Mouse (Mus musculus) c-Kit-positive CD71-negative TER-119-negative erythroid progenitor cells, embryonic 14.5 days (primary cell): ENCODE data around the gene Tmx4.
A peak's percentile ranks its signal among the peaks of the same experiment; 100 is the strongest.
"Not testable (repeated sequence)": the region's sequence is repeated elsewhere in the genome, so short reads cannot be mapped to it uniquely, and the experiment has no call there.

ENCODE experiments used
- DNase-seq: peaks from one replicate; pipeline ENCODE4 v3.0.0-alpha.2; 2013; ENCODE audit warnings: low read depth

Gene Tmx4

DNA sequence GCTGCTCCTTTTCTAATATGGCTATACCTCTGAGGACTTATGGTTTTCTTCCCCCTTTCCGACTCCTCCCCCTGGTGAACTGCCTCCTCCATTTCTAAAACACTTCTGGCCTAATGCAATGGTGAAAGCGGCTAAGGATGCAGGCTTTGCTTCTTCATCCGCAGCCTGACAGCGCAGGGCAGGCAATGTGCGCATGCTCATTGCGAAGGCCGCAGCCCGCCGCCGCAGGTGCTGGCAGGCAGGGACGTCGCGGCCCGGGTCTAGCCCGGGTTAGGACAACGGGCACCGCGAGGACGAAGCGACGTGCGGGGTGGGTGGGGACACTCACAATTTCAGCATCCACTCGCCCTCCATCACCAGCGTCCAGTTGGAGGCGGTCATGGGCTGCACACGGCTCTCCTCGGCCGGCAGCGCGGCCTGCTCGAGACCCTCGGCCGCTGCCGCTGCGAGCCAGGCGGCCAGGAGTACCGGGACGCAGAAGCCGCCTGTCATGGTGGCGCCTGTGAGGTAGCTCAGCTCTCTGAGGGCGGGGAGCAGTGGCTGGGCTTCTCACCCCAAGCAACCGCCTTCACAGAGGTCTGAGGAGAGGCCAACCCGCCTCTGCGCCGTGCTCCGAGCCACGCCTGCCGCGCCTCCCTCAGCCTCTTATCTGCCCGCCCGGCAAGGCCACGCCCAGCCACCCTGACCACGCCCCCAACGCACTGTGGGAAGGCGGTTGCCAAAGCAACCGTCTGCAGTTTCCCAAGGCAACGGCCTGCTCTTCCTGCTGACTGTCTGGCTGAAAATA is at the start of gene Tmx4:
Tmx4 (minus strand) TSS at position 632 of the 787 bp plus-strand sequence.
- peak; percentile 93 for DNase-seq

GRCm38 (mm10) chr2:134692125-134692524 is 48.2 kb upstream of the Tmx4 start:
- DNase-seq = no peak

DNA sequence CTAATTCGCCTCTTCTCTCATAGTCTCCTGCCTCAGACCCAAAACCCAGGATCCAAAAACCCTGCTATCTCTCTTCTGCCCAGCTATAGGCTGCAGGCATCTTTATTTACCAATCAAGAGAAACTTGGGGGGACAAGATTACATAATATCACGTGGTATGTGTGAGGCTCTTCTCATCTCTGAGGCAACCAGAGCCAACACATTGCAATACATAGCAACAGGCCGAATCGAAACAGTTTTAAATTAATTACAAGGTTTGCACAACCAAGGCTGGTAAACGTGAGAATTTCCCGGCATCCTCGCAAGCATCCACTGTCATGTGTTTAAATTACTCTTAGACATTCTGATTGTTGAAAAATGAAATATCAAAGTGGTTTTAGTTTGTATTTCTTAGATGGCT is 47.1 kb upstream of the Tmx4 start:
- no peak for DNase-seq

DNA sequence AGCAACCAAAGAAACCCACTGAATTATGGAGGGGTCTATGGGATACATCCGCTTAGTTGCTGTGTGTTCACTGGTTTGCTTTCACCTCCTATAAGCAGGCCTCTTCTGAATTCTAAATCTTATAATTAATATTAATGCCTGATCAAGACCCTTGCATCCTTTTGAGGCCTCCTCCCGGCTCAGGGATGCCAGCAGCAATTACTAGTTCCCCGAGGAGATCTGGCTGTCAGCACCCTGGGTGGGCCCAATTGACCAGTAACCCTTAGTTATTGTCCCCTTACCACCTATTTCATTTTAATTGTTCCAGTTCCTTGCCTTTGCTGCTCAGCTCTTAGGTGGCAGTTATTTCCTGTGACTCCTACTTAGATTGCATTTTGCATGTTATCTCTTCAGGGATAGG is 38.4 kb upstream of the Tmx4 start:
- DNase-seq = no peak

DNA sequence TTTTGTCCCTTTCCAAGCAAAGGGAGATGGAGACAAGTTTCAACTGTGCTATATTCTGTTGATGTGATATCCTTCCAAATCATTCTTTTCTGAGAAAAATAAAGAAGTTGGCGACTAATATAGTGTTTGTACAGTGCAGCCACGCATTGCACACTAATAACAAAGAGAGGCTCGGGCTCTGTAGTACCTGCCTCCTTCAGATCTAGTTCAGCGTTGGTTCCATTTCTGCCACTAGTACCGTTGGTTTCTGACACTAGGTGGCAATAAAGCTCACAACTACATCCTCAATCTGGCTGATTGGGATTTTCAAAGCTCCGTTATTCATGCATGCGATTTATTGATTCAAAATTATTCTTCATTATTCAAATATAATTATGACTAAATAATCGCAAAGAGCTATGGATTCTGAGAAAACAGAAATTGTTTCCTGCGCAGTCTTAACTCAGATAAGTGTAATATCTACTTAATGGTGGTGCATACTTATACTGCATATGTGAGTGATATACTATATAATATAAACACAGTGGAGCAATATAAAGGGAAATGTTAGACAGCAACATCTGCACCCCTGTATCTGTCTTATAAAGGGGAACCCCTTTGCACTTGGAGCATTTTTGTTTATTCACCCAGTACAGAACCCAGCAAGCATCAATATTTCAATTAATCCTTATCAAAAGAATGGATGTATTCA is 37.5 kb upstream of the Tmx4 start:
- no peak for DNase-seq

GRCm38 (mm10) chr2:134679567-134679966 is 35.6 kb upstream of the Tmx4 start:
- no peak for DNase-seq

GRCm38 (mm10) chr2:134675465-134675864 is 31.5 kb upstream of the Tmx4 start:
- DNase-seq = no peak

- DNase-seq = peak; percentile 42
Observed at GRCm38 (mm10) chr2:134673604-134674003, 29.7 kb upstream of the Tmx4 start.

DNA sequence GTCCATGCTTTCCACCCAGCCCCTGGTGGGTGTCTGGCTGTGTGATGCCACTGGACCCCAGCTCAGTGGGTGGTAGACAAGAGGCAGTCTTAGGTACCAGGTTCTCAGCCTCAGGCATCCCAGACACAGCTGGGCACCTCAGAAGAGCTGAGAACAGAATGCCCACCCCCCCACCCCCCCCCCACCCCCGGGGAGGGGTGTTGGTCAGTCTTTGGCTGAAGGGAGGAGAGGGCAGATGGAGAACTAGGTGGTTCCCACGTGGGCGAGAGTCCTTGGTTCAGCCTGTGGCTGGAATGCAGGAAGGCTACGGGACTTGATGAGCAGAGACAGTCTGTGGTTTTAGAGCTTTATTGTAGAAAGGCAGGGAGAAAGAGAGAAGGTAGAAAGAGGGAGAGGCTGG is 12.5 kb upstream of the Tmx4 start:
- DNase-seq = no peak

DNA sequence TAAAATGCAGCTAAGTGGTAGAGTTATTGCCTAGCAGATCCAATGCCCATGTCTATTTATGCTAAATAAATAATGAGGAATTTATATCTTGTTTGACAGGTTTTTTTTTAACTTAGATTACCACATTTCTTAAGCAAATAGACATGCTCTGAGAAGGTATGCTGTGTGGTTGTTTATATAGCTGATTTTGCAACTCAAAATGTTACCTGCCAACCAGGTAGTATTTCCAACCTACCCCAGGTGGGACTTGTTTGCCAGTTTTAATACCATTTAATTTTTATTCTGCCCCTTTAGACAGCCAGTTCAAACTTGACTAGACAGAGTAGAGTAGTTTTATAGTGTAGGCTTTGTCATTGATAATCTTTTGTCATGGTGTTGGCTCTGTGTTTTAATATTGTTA is 10.7 kb upstream of the Tmx4 start:
- no peak for DNase-seq

- no peak for DNase-seq
Observed at GRCm38 (mm10) chr2:134652759-134653158, 8.8 kb upstream of the Tmx4 start.

DNA sequence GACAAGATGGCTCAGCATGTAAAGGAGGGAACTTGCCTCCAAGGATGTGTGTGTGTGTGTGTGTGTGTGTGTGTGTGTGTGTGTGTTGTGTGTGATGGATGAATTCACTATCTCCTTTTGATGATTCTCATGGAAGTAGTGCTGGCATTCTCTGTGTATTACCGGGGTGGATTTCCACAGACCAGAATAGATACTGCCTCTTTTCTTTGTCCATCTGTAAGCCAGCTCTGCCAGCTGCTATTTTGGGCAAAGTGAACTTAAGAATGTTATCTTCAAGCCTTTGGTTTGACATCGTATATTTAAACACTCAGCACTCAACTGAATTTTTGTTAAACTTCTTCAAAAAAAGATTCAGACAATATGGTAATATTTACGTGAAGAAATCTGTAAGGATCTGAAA is 5.1 kb upstream of the Tmx4 start:
- DNase-seq = no peak

DNA sequence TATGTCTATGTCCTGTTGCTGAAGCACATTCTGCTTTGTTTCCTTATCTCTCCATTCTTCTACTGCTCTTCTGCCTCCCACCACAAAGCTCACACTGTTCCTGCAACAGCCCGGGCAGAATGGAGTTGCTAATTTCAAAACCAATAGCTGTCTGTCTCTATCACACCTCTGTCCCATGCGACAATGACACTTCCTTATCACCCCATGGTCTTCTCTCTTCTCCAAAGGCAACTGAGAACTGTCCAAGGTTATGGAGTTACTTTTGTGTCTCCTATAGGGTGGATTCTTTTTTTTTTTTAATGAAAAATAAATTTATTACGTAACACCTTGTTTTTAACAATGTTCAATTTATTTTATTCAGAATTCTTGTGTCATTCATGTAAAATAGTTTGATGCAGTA is 1.8 kb upstream of the Tmx4 start:
- DNase-seq = no peak

DNA sequence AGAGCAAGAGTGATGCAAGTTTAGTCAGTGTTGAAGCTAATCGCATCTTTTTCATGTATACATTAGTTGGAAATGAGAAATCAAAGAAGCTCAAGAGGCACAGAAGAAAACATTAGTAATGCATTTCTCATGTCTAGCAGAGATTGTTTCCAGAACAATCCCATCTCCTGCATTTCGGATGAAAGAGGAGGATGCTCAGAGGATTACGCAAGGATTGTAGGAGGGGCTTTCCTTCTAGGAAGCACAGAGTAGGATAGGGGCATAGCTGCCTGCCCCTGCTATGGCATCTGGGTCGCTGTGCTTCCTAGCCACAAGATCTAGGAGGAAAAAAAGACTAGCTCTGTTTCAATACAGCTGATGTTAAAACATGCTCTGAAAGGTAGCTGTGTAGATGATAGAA is 1.2 kb upstream of the Tmx4 start:
- no peak for DNase-seq

GRCm38 (mm10) chr2:134644301-134644912 is 462 bp upstream of the Tmx4 start:
- no peak for DNase-seq

- DNase-seq = no peak
Observed at GRCm38 (mm10) chr2:134642377-134642776, 1.6 kb downstream of the Tmx4 start.

DNA sequence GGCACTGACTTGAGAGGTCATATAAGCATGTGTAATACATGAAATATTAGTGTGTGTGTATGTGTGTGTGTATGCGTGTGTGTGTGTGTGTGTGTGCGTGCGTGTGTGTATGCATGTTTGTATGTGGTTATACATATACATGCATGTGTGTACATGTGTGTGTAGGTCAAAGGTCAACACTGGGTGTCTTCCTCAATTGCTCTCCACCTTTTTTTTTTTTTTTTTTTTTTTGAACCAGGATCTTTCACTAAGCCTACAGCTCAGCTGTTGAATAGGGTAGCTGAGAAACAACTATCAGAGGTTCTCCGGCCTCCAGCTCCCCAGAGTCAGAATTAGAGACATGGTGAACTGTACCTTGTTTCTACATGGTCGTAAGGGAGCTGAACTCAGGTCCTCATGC is 2.6 kb downstream of the Tmx4 start:
- no peak for DNase-seq

- DNase-seq = no peak
Observed at GRCm38 (mm10) chr2:134640398-134640797, 3.5 kb downstream of the Tmx4 start.

DNA sequence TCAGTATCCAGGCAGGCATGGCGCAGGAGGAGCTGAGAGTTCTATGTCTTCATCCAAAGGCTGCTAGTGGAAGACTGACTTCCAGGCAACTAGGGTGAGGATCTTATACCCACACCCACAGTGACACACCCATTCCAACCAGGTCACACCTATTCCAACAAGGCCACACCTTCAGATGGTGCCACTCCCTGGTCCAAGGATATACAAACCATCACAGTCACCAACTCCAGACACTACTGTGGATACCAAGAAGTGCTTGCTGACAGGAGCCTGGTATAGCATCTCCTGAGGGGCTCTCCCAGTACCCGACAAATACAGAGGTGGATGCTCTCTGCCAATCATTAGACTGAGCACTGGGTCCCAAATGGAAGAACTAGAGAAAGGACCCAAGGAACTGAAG is 15.4 kb downstream of the Tmx4 start:
- DNase-seq = not testable (repeated sequence)

DNA sequence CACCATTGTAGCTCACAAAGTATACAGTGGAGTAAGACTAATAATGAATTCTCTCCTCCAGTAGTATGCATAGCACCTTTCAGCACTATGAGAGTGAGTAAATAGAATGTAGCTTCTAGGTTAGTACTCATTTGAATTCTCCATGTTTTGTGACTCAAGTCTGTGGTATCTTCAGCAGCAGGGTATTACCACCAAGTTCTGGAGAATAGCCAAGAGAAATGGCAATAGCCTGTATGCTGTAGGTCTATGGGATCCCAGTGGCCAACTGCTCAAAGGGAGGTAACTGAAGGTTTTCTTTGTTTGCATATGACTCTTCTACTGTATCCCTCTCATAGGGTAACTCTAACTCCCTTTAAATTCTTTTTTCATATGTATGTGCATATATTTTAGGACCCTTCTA is 39.0 kb downstream of the Tmx4 start:
- no peak for DNase-seq

GRCm38 (mm10) chr2:134591081-134591694 is 52.8 kb downstream of the Tmx4 start:
- DNase-seq = no peak

DNA sequence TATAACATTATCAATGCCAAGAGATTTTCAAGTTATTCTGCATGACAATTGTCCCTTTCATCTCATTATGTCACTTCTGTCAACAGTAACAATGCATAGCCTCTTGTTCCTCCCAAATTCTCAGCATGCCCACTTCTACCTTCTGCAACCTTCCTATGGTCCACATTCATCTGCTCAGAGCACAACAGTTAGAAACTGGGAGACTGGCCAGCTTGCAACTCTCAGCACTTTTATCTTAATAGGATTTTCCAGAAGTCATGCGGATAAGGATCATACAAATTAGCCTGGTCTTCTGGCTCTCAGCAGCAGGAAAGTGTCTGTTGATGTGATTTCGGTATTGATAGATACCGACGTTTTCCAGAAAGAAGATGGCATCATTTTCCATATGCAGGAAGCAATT is 58.7 kb downstream of the Tmx4 start:
- no peak for DNase-seq

GRCm38 (mm10) chr2:134559422-134559821 is 84.5 kb downstream of the Tmx4 start:
- DNase-seq = no peak
